Mouse (Mus musculus) CH12.LX (cell line): Measurements from ENCODE around the gene Ccdc6. TPM values are rescaled to one million over a fixed set of nuclear protein-coding genes. Genes with fewer than 3 reads are reported as not detected.
"Not testable (repeated sequence)": the region's sequence is repeated elsewhere in the genome, so short reads cannot be mapped to it uniquely, and the experiment has no call there.

ENCODE experiments used
- DNase-seq: peaks from one replicate; pipeline ENCODE4 v3.0.0-alpha.2; 2013; ENCODE audit errors: extremely low read depth
- H3K27ac ChIP-seq: 2 replicates; pipeline ENCODE4 v1.5.1; 2012; ENCODE audit warnings: low read depth, mild to moderate bottlenecking, control low read depth, moderate library complexity; ENCODE audit not compliant: insufficient read depth
- H3K27me3 ChIP-seq: replicated peaks from 2 replicates; pipeline ENCODE3; 2012; ENCODE audit warnings: inconsistent platforms
- H3K36me3 ChIP-seq, 2 experiments: replicated peaks in 1 of 2; 2 replicates each; pipeline versions ENCODE3 to v1.6.1; 2012; ENCODE audit warnings: inconsistent platforms in 1 of 2, low read length in 1 of 2, mild to moderate bottlenecking in 1 of 2, mixed read lengths in 1 of 2, moderate library complexity in 1 of 2; ENCODE audit not compliant: control insufficient read depth in 1 of 2, insufficient read depth in 1 of 2
- H3K4me1 ChIP-seq, 2 experiments: 2 replicates each; pipeline ENCODE4 v1.6.1; 2012; ENCODE audit warnings: inconsistent platforms in 1 of 2, moderate library complexity in 1 of 2; ENCODE audit not compliant: insufficient read depth in 2 of 2, control insufficient read depth in 1 of 2
- H3K4me2 ChIP-seq: 2 replicates; pipeline ENCODE4 v1.6.1; 2012; ENCODE audit warnings: low read depth, mild to moderate bottlenecking, control low read depth; ENCODE audit not compliant: poor library complexity, insufficient read depth, severe bottlenecking
- H3K4me3 ChIP-seq, 3 experiments: fragments of 150-350 bp in 1 of 3; sonication (generic) in 1 of 3; replicated peaks in 1 of 3; 2 replicates each; pipeline versions ENCODE3 to v1.5.1; 2011 to 2012; ENCODE audit warnings: low read depth in 2 of 3, low read length in 2 of 3, mild to moderate bottlenecking in 2 of 3, moderate library complexity in 2 of 3, control low read depth in 1 of 3, improper control_type of control experiment in 1 of 3, inconsistent platforms in 1 of 3, mixed read lengths in 1 of 3; ENCODE audit not compliant: poor library complexity in 1 of 3
- H3K79me2 ChIP-seq: replicated peaks from 2 replicates; pipeline ENCODE4 v1.6.1; 2012; ENCODE audit warnings: mild to moderate bottlenecking, moderate library complexity; ENCODE audit not compliant: control insufficient read depth, poor library complexity, insufficient read depth, severe bottlenecking; ENCODE audit errors: extremely low read depth
- H3K9ac ChIP-seq: 2 replicates; pipeline ENCODE4 v1.6.1; 2012; ENCODE audit warnings: low read depth, mild to moderate bottlenecking, control low read depth, moderate library complexity; ENCODE audit not compliant: insufficient read depth
- H3K9me3 ChIP-seq: replicated peaks from 2 replicates; pipeline ENCODE3; 2012; ENCODE audit warnings: low read length, inconsistent platforms, mixed read lengths
- BHLHE40 ChIP-seq: IDR thresholded peaks from 2 replicates; pipeline ENCODE4 v1.6.1; 2011; ENCODE audit warnings: mild to moderate bottlenecking, low read depth, low read length, improper control_type of control experiment
- CHD1 ChIP-seq: IDR thresholded peaks from 2 replicates; pipeline ENCODE4 v1.6.1; 2012; ENCODE audit warnings: low read depth, low read length, improper control_type of control experiment, inconsistent platforms
- CHD2 ChIP-seq: IDR thresholded peaks from 2 replicates; pipeline ENCODE4 v1.6.1; 2011; ENCODE audit warnings: low read length, improper control_type of control experiment
- HCFC1 ChIP-seq: IDR thresholded peaks from 2 replicates; pipeline ENCODE4 v1.6.1; 2012; ENCODE audit warnings: low read depth, mild to moderate bottlenecking, inconsistent platforms, low read length, improper control_type of control experiment
- JUN ChIP-seq: IDR thresholded peaks from 2 replicates; pipeline ENCODE4 v1.6.1; 2011; ENCODE audit warnings: low read depth, mild to moderate bottlenecking, low read length, improper control_type of control experiment, moderate library complexity; ENCODE audit not compliant: insufficient read depth
- KAT2A ChIP-seq: IDR thresholded peaks from 2 replicates; pipeline ENCODE4 v1.6.1; 2012; ENCODE audit warnings: low read length, improper control_type of control experiment, inconsistent platforms; ENCODE audit not compliant: insufficient replicate concordance
- MAX ChIP-seq: IDR thresholded peaks from 2 replicates; pipeline ENCODE4 v1.6.1; 2011; ENCODE audit warnings: low read length, improper control_type of control experiment
- MXI1 ChIP-seq: IDR thresholded peaks from 2 replicates; pipeline ENCODE4 v1.6.1; 2011; ENCODE audit warnings: mild to moderate bottlenecking, low read depth, low read length, improper control_type of control experiment
- MYC ChIP-seq: IDR thresholded peaks from 2 replicates; pipeline ENCODE4 v1.6.1; 2011; ENCODE audit warnings: low read depth, mild to moderate bottlenecking, improper control_type of control experiment, low read length
- POLR2AphosphoS2 ChIP-seq: IDR thresholded peaks from 2 replicates; pipeline ENCODE4 v1.6.1; 2011; ENCODE audit warnings: low read depth, low read length, improper control_type of control experiment
- RAD21 ChIP-seq: IDR thresholded peaks from 2 replicates; pipeline ENCODE4 v1.6.1; 2011; ENCODE audit warnings: low read depth, mild to moderate bottlenecking, low read length, improper control_type of control experiment, moderate library complexity
- SIN3A ChIP-seq: IDR thresholded peaks from 2 replicates; pipeline ENCODE4 v1.6.1; 2012; ENCODE audit warnings: low read length, improper control_type of control experiment, inconsistent platforms
- UBTF ChIP-seq: IDR thresholded peaks from 2 replicates; pipeline ENCODE4 v1.6.1; 2012; ENCODE audit warnings: low read depth, mild to moderate bottlenecking, inconsistent platforms, low read length, improper control_type of control experiment, moderate library complexity
- USF2 ChIP-seq: conservative IDR thresholded peaks from 2 replicates; pipeline ENCODE4 v1.6.1; 2011; ENCODE audit warnings: low read depth, low read length, improper control_type of control experiment
- ZKSCAN1 ChIP-seq: IDR thresholded peaks from 2 replicates; pipeline ENCODE4 v1.6.1; 2012; ENCODE audit warnings: low read depth, inconsistent platforms, low read length, improper control_type of control experiment, borderline replicate concordance
- ZMIZ1 ChIP-seq: IDR thresholded peaks from 2 replicates; pipeline ENCODE4 v1.6.1; 2012; ENCODE audit warnings: low read depth, mild to moderate bottlenecking, inconsistent platforms, low read length, improper control_type of control experiment
- ZNF384 ChIP-seq: IDR thresholded peaks from 2 replicates; pipeline ENCODE4 v1.6.1; 2012; ENCODE audit warnings: low read depth, low read length, improper control_type of control experiment, inconsistent platforms
- dilution Hi-C: fragments of 300-500 bp; cut with MboI; formaldehyde crosslinking; loops from 2 replicates; pipeline ENCODE4 v1.14.3; 2020; ENCODE audit warnings: low sequenced_read_pairs; ENCODE audit not compliant: extremely low pct_unique_long_range_greater_than_20kb, extremely low pct_ligation_motif_present
- in situ Hi-C: fragments of 300-500 bp; cut with MboI; formaldehyde crosslinking; loops from 3 replicates; pipeline ENCODE4 v1.14.3; 2019; ENCODE audit warnings: low sequenced_read_pairs, low pct_ligation_motif_present, low pct_unique_long_range_greater_than_20kb, mixed read lengths
- polyA plus RNA-seq: library from polyadenylated mRNA; unstranded; fragments of >175 nt; gene quantifications from 2 replicates; pipeline ENCODE4 v1.2.1, GENCODE M21; 2012; ENCODE audit warnings: low read depth; ENCODE audit not compliant: insufficient read length
- total RNA-seq, 2 experiments: library from RNA; depleted of rRNA; stranded (reverse); fragments of 300-350 nt in 1 of 2; fragments of >200 nt in 1 of 2; gene quantifications; 2 replicates each; pipeline ENCODE4 v1.2.3; 2012 to 2014

Ccdc6 gene
- total and polyA plus RNA-seq, 3 experiments = 19.7 to 36.7 (median 33.5) TPM

DNA sequence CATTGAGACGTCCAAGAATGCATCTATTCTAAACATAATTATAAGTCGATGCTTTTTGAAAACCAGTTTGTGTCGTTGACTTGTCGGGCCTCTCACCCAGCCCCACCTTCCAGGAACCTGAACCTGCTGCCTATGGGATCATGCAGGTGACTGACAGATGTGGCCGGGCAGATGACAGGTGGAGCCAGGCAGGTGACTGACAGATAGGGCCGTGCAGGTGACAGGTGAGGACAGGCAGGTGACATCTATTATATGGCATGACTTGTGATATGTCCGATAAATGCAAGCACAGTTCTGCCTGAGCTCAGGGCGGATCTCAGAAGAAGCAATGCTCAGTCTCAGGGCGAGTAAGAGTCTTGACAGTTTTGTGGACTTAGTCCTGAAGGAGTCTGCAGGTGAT, 114.4 kb downstream of the Ccdc6 start:
- dilution Hi-C loops = no loop called here

GRCm38 (mm10) chr10:70220971-70221370, 124.0 kb downstream of the Ccdc6 start:
- Histone ChIP-seq H3K9ac (no peak overlapping the region), H3K36me3 (no peaks in the 10 kb centered on the region), H3K27ac (no peak overlapping the region), H3K9me3 (no peaks in the 10 kb centered on the region), H3K27me3 (no peaks in the 10 kb centered on the region), H3K4me3 (no peak overlapping the region), H3K4me2 (no peak overlapping the region)
- dilution Hi-C loops = no loop called here
- DNase-seq = no peak
- in situ Hi-C loops = no loop called here
- no peak for TF ChIP-seq KAT2A
- TF ChIP-seq ZNF384 = no peak
- TF ChIP-seq SIN3A = no peak
- no peak for TF ChIP-seq MYC
- no peak for TF ChIP-seq JUN
- no peak for TF ChIP-seq POLR2AphosphoS2
- no peak for TF ChIP-seq USF2
- no peak for TF ChIP-seq ZMIZ1
- TF ChIP-seq RAD21 = no peak
- TF ChIP-seq HCFC1 = no peak
- TF ChIP-seq MXI1 = no peak
- TF ChIP-seq UBTF = no peak
- TF ChIP-seq CHD2 = no peak
- TF ChIP-seq BHLHE40 = no peak
- TF ChIP-seq CHD1 = no peak
- TF ChIP-seq, all 38 proteins: peak for 0
- H3K4me1 ChIP-seq = no peaks in the 10 kb centered on the region
- H3K79me2 ChIP-seq = no peaks in the 10 kb centered on the region

More for the DNA sequence above, 114.4 kb downstream of the Ccdc6 start:
- Histone ChIP-seq H3K4me1 (peaks cover 0 to 2% of the 10 kb centered on the region in 2 experiments; a peak in 2 of 4 replicates), H3K9me3 (no peaks in the 10 kb centered on the region), H3K4me2 (no peak overlapping the region), H3K36me3 (no peaks in the 10 kb centered on the region), H3K79me2 (no peaks in the 10 kb centered on the region), H3K27ac (no peak overlapping the region), H3K4me3 (no peak overlapping the region), H3K27me3 (no peaks in the 10 kb centered on the region), H3K9ac (no peak overlapping the region)
- in situ Hi-C loops = no loop called here
- no peak for DNase-seq
- TF ChIP-seq MAX (no peak), SIN3A (no peak), ZMIZ1 (no peak), ZKSCAN1 (no peak), CHD2 (no peak)

GRCm38 (mm10) chr10:70222231-70222630, 125.3 kb downstream of the Ccdc6 start:
- DNase-seq, dilution Hi-C loops, H3K79me2 ChIP-seq, H3K9me3 ChIP-seq, H3K4me1 ChIP-seq, H3K27ac ChIP-seq, in situ Hi-C loops, H3K4me2 ChIP-seq, H3K36me3 ChIP-seq, H3K9ac ChIP-seq, H3K27me3 ChIP-seq, H3K4me3 ChIP-seq: not testable (repeated sequence)
